Mouse (Mus musculus) lung, adult 2 months (tissue): ENCODE measurements around the gene Srsf5. TPM values are rescaled to one million over a fixed set of nuclear protein-coding genes. Genes with fewer than 3 reads are reported as not detected.
A peak's percentile ranks its signal among the peaks of the same experiment; 100 is the strongest.

Experiments
- DNase-seq: peaks from one replicate; pipeline ENCODE4 v3.0.0; 2022
- H3K4me1 ChIP-seq: fragments of 200-500 bp; 2 replicates; pipeline ENCODE4 v1.6.1; 2011; ENCODE audit warnings: low read length; ENCODE audit not compliant: control insufficient read depth, insufficient read depth
- H3K4me3 ChIP-seq: fragments of 200-500 bp; replicated peaks from 2 replicates; pipeline ENCODE3; 2011; ENCODE audit warnings: low read depth, mild to moderate bottlenecking, control low read depth, low read length; ENCODE audit errors: extremely low read depth
- CTCF ChIP-seq: fragments of 200-500 bp; IDR thresholded peaks from 2 replicates; pipeline ENCODE4 v1.5.1; 2011; ENCODE audit warnings: mild to moderate bottlenecking, low read length, control low read depth; ENCODE audit not compliant: insufficient read depth
- POLR2A ChIP-seq: fragments of 200-500 bp; IDR thresholded peaks from 2 replicates; pipeline ENCODE4 v1.6.1; 2011; ENCODE audit warnings: low read depth, mild to moderate bottlenecking, control low read depth, low read length, borderline replicate concordance; ENCODE audit errors: extremely low read depth
- WGBS: fragments of 180-500 bp; shearing (Covaris S2); methylation state at CpG from one replicate; pipeline ENCODE4 v1.1.7; 2018; 5-methylcytosine and 5-hydroxymethylcytosine counted together
- polyA plus RNA-seq: library from polyadenylated mRNA; depleted of rRNA; stranded (reverse); fragments of >200 nt; gene quantifications from 2 replicates; pipeline ENCODE4 v1.2.3, GENCODE M21; 2012

Srsf5 gene
- polyA plus RNA-seq, 1 experiment, result 550 TPM

DNA sequence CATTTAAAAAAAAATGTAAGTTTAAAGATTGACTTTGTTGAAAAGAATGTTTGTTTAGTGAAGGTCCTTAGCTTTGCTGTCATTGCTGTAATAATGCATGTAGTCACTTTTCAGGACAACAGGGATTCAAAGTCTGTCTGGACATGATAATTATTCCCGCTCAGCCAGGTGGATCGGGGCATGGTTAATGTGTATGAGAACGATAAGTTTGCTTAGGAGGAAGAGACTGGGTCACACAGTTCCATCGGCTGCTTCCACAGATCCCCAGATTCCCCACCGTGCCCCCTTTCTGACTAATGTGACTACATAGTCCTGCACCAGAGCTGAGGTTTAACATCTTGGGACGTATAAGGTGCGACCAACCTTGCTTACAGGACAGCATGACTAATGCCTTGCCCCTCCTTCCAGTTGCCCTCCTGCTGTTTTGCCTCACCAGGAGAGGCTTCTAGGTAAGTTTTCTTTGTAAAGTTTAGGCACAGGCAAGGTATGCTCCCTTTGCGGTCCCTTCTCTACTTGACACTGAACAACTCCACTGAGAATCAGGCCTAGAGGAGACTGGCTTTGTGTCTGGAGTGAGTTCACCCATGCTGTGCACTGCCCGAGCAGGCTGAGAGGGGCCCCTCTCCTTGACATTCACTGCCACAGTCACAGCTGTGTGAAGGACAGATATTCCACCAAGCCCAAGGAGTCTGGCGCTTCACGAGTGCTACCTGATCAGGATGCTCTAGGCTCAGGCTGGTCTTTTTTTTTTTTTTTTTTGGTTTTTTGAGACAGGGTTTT lies 20.9 kb downstream of the Srsf5 start:
- no peaks in the 10 kb centered on the region for H3K4me1 ChIP-seq
- no peak overlapping the region for H3K4me3 ChIP-seq
- 83% methylated on average over 11 of the region's 11 CpGs for WGBS
- TF ChIP-seq POLR2A (no peak), CTCF (no peak)
- DNase-seq, result no peak

DNA sequence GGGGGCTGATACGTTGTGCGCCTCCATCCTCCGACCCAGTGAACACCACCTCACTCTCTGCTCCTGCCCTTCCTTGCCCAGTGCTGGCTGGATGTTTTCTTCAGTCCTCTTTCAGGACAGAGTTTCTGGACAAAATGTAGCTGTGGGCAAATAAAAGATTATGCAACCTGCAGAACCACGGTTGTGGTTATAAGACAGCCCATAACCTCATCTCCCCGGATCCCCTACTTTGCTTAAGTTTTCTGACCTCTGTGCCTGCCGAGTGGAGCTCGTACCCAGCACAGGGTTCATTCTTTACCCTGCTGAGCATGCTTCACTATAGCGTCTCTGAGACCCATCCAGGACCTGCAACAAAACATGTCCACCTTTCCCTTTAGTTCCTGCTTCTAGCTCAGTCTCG lies 22.6 kb downstream of the Srsf5 start:
- no peak overlapping the region for H3K4me3 ChIP-seq
- 75% methylated on average over 9 of the region's 9 CpGs for WGBS
- no peak for TF ChIP-seq POLR2A
- TF ChIP-seq CTCF, result no peak
- H3K4me1 ChIP-seq, result no peaks in the 10 kb centered on the region
- no peak for DNase-seq

DNA sequence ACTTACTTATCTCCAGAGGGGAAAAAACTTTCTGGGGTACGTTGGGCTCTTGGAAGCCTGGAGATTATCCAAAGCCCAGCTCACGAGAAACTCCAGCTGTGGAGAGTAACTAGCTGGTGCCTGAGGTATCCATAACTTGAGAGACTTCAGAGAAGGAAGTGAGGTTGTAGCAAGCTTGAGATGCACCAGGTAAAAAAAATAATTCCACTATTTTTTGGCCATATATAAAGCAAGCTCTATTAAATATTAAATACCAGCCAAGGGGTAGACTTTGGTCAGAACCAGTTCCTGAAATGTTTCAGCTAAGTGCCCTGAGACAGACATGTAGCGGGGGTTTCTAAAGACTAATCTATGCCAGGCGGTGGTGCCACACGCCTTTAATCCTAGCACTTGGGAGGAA lies 23.3 kb downstream of the Srsf5 start, which contains the start of gene Slc10a1:
Slc10a1 (minus strand) TSS at position 101 of the 400 bp plus-strand sequence.
- Histone ChIP-seq H3K4me1 (no peaks in the 10 kb centered on the region), H3K4me3 (no peak within 1 kb of the TSS)
- no peak for DNase-seq
- no peak for TF ChIP-seq POLR2A
- WGBS, result 79% methylated on average over 5 of the region's 5 CpGs

DNA sequence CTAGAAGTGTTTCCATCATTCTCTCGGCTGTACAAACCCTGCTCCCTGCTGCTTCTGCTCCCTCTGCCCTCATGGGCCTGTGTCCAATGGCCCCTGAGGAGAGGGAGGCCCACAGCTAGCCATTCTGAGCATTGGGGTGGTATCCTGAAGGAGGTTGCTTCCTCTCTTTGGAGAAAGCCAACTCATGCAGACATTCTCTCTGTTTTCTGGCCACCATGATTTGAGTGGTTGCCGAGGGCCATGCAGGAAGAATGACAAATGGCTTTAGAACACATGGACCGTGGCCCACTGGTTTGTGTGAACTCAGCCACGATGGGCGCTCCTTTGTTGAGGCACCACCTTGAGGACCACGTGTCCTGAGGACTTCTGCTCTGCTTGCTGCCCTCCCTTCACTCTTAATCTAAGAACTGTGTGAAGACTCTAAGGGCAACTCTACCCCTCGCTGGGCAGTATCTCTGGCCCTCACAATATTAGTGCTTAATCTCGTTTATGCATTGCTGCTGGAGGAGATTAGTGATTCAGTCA lies 24.9 kb downstream of the Srsf5 start:
- TF ChIP-seq POLR2A (no peak), CTCF (no peak)
- 74% methylated on average over 8 of the region's 8 CpGs for WGBS

DNA sequence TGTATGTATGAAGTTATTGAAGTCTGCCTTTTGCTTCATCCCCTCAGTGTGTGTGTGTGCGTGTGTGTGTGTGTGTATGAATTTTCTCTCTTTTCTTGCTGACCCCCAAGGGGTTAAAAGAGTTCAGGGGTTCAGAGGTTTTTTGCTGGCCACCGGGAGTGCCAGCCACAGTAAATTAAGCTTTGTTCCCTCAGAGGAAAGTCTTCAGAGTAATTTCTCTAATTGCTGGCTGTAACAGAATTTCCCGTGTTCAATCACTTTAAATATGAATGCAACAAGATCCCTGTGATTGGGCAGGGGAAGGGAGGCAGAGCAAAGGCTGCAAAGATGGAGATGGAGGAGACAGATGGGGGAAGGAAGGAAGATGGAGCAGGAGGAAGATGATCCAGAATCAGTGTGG lies 26.5 kb downstream of the Srsf5 start:
- Histone ChIP-seq H3K4me1 (no peaks in the 10 kb centered on the region), H3K4me3 (no peak overlapping the region)
- TF ChIP-seq POLR2A (no peak), CTCF (no peak)
- WGBS, result 32% methylated on average over 3 of the region's 3 CpGs
- DNase-seq, result no peak

More for the DNA sequence above, 24.9 kb downstream of the Srsf5 start:
- Histone ChIP-seq H3K4me3 (no peak overlapping the region), H3K4me1 (no peaks in the 10 kb centered on the region)
- no peak for DNase-seq

DNA sequence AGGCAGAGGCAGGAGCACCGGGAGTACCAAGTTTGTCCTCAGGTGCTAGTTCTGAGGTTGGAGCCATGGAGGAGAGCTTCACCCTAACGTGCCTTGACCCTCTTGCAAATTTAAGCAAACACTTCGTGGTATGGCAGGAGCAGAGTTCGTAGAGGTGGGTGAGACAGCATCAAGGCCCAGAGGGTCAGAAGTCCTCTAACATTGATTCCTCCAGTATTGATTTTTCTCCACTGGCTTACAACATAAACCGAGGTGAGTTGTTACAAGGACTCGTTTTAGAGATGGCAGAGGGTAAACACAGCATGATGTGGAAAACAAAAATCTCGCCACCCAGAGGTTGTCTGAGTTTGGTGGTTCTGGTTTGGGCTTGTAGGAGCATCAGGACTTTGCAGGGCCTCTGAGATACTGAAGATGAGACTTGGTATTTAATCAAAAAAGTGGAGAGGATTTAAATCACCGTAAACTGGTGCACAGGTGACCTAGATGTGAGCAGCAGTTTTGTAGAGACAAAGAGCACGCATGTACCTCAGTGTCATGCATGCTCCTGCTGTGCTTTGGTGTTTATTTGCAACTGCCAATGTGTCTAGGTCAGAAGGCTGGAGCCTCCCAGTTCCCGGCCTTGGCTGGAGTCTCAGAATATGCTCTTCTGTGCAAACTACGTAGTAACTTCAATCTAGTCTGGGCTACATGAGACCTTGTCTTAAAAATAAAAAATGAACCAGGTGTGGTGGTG lies 30.8 kb downstream of the Srsf5 start:
- DNase-seq, result no peak
- Histone ChIP-seq H3K4me1 (no peaks in the 10 kb centered on the region), H3K4me3 (no peak overlapping the region)
- TF ChIP-seq CTCF, result no peak
- no peak for TF ChIP-seq POLR2A
- WGBS, result 80% methylated on average over 11 of the region's 11 CpGs

DNA sequence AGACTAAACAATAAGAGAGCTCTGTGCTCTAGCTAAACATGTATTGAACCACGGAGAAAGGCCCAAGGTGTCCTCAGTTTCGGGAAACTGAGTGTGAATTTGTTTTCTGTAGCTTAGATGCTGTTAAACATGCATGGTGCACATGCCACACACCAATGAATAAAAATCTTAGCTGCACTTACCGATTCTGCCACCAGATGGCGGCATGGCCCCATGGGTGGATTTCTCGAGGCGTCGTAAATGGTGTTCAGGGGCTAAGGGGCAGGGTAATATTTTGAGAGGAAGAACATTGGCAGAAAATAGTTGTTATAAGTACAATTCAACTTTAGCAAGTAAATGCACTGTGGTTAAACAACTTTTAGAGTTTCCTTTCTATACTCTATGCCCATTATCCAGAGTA lies 37.0 kb downstream of the Srsf5 start:
- Histone ChIP-seq H3K4me3 (no peak overlapping the region), H3K4me1 (no peaks in the 10 kb centered on the region)
- TF ChIP-seq CTCF, result peak; percentile 94
- TF ChIP-seq POLR2A, result no peak
- DNase-seq, result peak; percentile 68
- WGBS, result under 1% methylated on average over 7 of the region's 7 CpGs

DNA sequence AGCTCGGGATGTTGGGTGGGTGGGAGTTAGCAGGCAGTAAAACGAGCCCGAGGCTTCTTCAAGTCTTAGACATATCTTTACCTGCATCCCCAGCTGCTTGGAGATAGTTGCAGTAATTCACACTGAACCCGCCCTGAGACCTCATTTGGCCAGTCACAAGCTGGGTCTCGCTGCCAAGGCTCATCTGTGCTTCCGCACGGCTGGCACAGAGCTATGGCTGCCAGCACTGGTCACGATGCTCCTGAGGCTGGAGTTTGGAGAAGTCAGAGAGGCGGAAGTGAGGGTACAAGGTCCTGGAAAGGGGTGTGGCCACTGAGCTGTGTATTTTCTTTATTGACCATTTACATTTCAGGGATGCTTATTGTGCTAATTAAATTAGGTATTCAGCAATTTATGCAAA lies 38.4 kb downstream of the Srsf5 start:
- Histone ChIP-seq H3K4me1 (no peaks in the 10 kb centered on the region), H3K4me3 (no peak overlapping the region)
- 67% methylated on average over 9 of the region's 9 CpGs for WGBS
- TF ChIP-seq POLR2A (no peak), CTCF (no peak)
- no peak for DNase-seq

DNA sequence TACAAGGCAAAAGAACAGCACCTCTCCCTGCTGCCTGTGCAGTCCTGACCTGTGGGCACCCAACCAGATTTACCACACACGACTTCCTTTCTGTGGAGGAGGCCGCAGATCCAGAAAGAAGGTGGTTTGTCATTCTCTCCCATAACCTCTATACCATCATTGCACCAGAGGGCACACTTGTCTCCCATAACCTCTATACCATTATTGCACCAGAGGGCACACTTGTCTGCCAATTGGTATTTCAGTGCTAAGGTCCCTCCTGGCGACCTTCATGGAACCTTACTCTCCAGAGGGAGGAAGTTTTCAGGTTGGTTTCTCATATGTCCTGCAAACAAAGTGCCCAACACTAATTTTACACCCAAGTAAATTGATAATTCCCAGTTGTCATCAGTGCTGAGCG lies 41.3 kb downstream of the Srsf5 start:
- H3K4me1 ChIP-seq, result no peaks in the 10 kb centered on the region
- WGBS, result 77% methylated on average over 4 of the region's 4 CpGs
- no peak for DNase-seq
- TF ChIP-seq POLR2A (no peak), CTCF (no peak)
- no peak overlapping the region for H3K4me3 ChIP-seq

DNA sequence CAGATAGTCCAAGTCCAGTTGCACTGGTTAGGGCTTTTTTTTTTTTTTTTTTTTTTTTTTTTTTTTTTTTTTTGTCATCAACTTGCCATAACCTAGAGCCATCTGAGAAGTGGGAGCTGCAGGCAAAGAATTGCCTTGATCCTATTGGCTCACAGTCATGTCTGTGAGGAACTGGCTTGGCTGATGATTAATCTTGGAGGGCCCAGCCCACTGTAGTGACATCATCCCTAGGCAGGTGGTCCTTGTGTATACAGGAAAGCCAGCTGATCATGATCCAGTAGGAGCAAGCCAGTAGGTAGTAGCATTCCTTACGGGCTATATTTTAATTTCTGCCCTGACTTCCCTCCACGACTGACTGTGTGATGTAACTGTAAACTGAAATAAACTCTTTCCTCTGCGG lies 43.0 kb downstream of the Srsf5 start:
- Histone ChIP-seq H3K4me1 (no peaks in the 10 kb centered on the region), H3K4me3 (no peak overlapping the region)
- WGBS, result 61% methylated on average over 3 of the region's 3 CpGs
- TF ChIP-seq POLR2A (no peak), CTCF (no peak)
- DNase-seq, result no peak
